Mouse (Mus musculus): ENCODE measurements around the gene Ogfrl1.
"Not testable (repeated sequence)": the region's sequence is repeated elsewhere in the genome, so short reads cannot be mapped to it uniquely, and the experiment has no call there.

Gene Ogfrl1

GRCm38 (mm10) chr1:23397623-23398022 is at the start of gene Ogfrl1:
Gene Ogfrl1 (minus strand): TSS chr1:23397772.
- no peak for DNase-seq (ENCODE audit: low read depth in 1 of 2, low spot score in 2 of 2)

- no peak for DNase-seq (ENCODE audit: low read depth in 1 of 2, low spot score in 2 of 2)
Observed at GRCm38 (mm10) chr1:23445736-23446424, 48.3 kb upstream of the Ogfrl1 start.

- DNase-seq (ENCODE audit: low read depth in 1 of 2, low spot score in 2 of 2): peak; percentile 47 to 50
Observed at GRCm38 (mm10) chr1:23433612-23434011, 36.0 kb upstream of the Ogfrl1 start.

- DNase-seq (ENCODE audit: low read depth in 1 of 2, low spot score in 2 of 2): no peak
Observed at GRCm38 (mm10) chr1:23426447-23426846, 28.9 kb upstream of the Ogfrl1 start.

GRCm38 (mm10) chr1:23418941-23419340 is 21.4 kb upstream of the Ogfrl1 start:
- DNase-seq (ENCODE audit: low read depth in 1 of 2, low spot score in 2 of 2): no peak

GRCm38 (mm10) chr1:23418059-23418458 is 20.5 kb upstream of the Ogfrl1 start:
- DNase-seq (ENCODE audit: low read depth in 1 of 2, low spot score in 2 of 2): no peak

GRCm38 (mm10) chr1:23417562-23417961 is 20.0 kb upstream of the Ogfrl1 start:
- DNase-seq (ENCODE audit: low read depth in 1 of 2, low spot score in 2 of 2): no peak

GRCm38 (mm10) chr1:23411533-23411932 is 14.0 kb upstream of the Ogfrl1 start:
- DNase-seq (ENCODE audit: low read depth in 1 of 2, low spot score in 2 of 2): no peak

- no peak for DNase-seq (ENCODE audit: low read depth in 1 of 2, low spot score in 2 of 2)
Observed at GRCm38 (mm10) chr1:23409960-23410359, 12.4 kb upstream of the Ogfrl1 start.

- no peak for DNase-seq (ENCODE audit: low read depth in 1 of 2, low spot score in 2 of 2)
Observed at GRCm38 (mm10) chr1:23402401-23402800, 4.8 kb upstream of the Ogfrl1 start.

GRCm38 (mm10) chr1:23399552-23399951 is 2.0 kb upstream of the Ogfrl1 start:
- DNase-seq (ENCODE audit: low read depth in 1 of 2, low spot score in 2 of 2): no peak

- DNase-seq (ENCODE audit: low read depth in 1 of 2, low spot score in 2 of 2): not testable (repeated sequence)
Observed at GRCm38 (mm10) chr1:23394356-23394755, 3.2 kb downstream of the Ogfrl1 start.

GRCm38 (mm10) chr1:23391744-23392143 is 5.8 kb downstream of the Ogfrl1 start:
- no peak for DNase-seq (ENCODE audit: low read depth in 1 of 2, low spot score in 2 of 2)

GRCm38 (mm10) chr1:23384326-23384725 is 13.2 kb downstream of the Ogfrl1 start:
- no peak for DNase-seq (ENCODE audit: low read depth in 1 of 2, low spot score in 2 of 2)

GRCm38 (mm10) chr1:23382806-23383653 is 14.5 kb downstream of the Ogfrl1 start:
- peak; percentile 90 to 92 for DNase-seq (ENCODE audit: low read depth in 1 of 2, low spot score in 2 of 2)

- no peak for DNase-seq (ENCODE audit: low read depth in 1 of 2, low spot score in 2 of 2)
Observed at GRCm38 (mm10) chr1:23382461-23382805, 15.1 kb downstream of the Ogfrl1 start.

GRCm38 (mm10) chr1:23382037-23382436 is 15.5 kb downstream of the Ogfrl1 start:
- no peak for DNase-seq (ENCODE audit: low read depth in 1 of 2, low spot score in 2 of 2)

GRCm38 (mm10) chr1:23379911-23380740 is 17.4 kb downstream of the Ogfrl1 start:
- DNase-seq (ENCODE audit: low read depth in 1 of 2, low spot score in 2 of 2): peak; percentile 36 to 49

GRCm38 (mm10) chr1:23379321-23379720 is 18.3 kb downstream of the Ogfrl1 start:
- DNase-seq (ENCODE audit: low read depth in 1 of 2, low spot score in 2 of 2): no peak

- DNase-seq (ENCODE audit: low read depth in 1 of 2, low spot score in 2 of 2): no peak
Observed at GRCm38 (mm10) chr1:23377572-23377971, 20.0 kb downstream of the Ogfrl1 start.

- DNase-seq (ENCODE audit: low read depth in 1 of 2, low spot score in 2 of 2): no peak
Observed at GRCm38 (mm10) chr1:23374156-23374555, 23.4 kb downstream of the Ogfrl1 start.

GRCm38 (mm10) chr1:23365614-23366013 is 32.0 kb downstream of the Ogfrl1 start:
- DNase-seq (ENCODE audit: low read depth in 1 of 2, low spot score in 2 of 2): no peak
